Mouse (Mus musculus): ENCODE results near the gene Pla2g10.

Pla2g10 gene

DNA sequence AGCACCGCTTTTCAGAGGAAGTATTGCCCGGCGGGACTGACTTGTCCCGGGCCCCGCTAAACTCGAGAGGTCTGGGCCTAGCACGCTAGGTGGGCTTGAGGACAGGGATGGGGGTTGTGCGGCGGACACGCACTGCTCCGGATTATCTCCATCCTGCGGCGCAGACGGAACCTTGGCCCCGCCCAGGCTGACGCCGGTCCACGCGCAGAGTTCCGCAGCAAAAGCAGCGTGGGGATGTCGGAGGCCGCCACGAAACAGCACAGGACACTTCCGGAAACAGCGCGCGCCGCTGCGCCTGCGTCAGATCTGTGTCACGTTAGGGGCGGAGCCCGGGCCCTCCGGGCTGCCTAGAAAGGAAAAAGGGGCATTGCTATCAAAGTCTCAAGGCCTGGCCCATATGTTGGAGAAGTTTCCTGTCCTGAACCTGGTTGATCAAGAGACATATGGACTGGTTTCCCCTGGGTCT lies 62.9 kb downstream of the Pla2g10 start, which contains the start of gene Parn:
Gene Parn, minus strand, starts transcription at position 293 of the 466 bp plus-strand sequence.
- peak; percentile 77; the same call in 1 of the 2 replicates for TF ChIP-seq GATA4 (IDR thresholded peaks at IDR 0.05; ENCODE audit: insufficient replicate concordance, low read length)
